In genomic region chr6:147832521-147832920, GRCm38 (mm10) we compare ENCODE assay signal across 14 mouse cellular contexts.
"Had no signal": no experiment of that assay in that cellular context is flagged by ENCODE, and none has a peak within 500 bp of the region (broad histone marks: within the 10 kb centered on the region; RNA-seq: fewer than 3 reads in every experiment).

No protein-coding gene starts in this region.

- ATAC-seq: liver, embryonic 12.5 days had no signal

- H3K9me3 ChIP-seq: liver, embryonic 12.5 days; megakaryocyte, embryonic 14.5 days; neural tube, embryonic 12.5 days had no signal

- H3K36me3 ChIP-seq: liver, embryonic 12.5 days; neural tube, embryonic 12.5 days had no signal

- H3K4me3 ChIP-seq: liver, embryonic 12.5 days; megakaryocyte, embryonic 14.5 days; neural tube, embryonic 12.5 days had no signal

- H3K4me2 ChIP-seq: liver, embryonic 12.5 days; lung, embryonic 14.5 days; neural tube, embryonic 12.5 days had no signal

- H3K27me3 ChIP-seq: liver, embryonic 12.5 days; neural tube, embryonic 12.5 days had no signal

- DNase-seq: lung, adult 18-20 months; lung, embryonic 14.5 days; lung, postnatal 10 days; lung, postnatal 4 days; midbrain, embryonic 14.5 days; right cerebral cortex, postnatal 14 days; spleen, adult 18-20 months; thymus, adult 18-20 months; thymus, postnatal 14 days; thymus, postnatal 36 days had no signal

- H3K9ac ChIP-seq: liver, embryonic 12.5 days; liver, embryonic 14.5 days; lung, embryonic 14.5 days; neural tube, embryonic 12.5 days had no signal

- H3K4me1 ChIP-seq: liver, embryonic 12.5 days; neural tube, embryonic 12.5 days had no signal

- H3K27ac ChIP-seq: liver, embryonic 12.5 days; liver, embryonic 14.5 days; neural tube, embryonic 12.5 days had no signal
